Mouse (Mus musculus) urinary bladder, postnatal 36 days (tissue): Measurements from ENCODE around the gene Adap2.
"Not testable (repeated sequence)": the region's sequence is repeated elsewhere in the genome, so short reads cannot be mapped to it uniquely, and the experiment has no call there.

Experiments
- DNase-seq, 2 experiments: peaks; one replicate each; pipeline ENCODE4 v3.0.0; 2022; ENCODE audit warnings: low spot score in 2 of 2, mixed read lengths in 1 of 2

The Adap2 gene

GRCm38 (mm10) chr11:80153857-80154495, at the start of gene Adap2:
TSS of gene Adap2 (plus strand) at chr11:80154105.
- DNase-seq = peak; percentile 91 to 93

- no peak for DNase-seq
These were observed 49.5 kb upstream of the Adap2 start for GRCm38 (mm10) chr11:80104407-80104806.

GRCm38 (mm10) chr11:80116411-80116810, 37.5 kb upstream of the Adap2 start:
- DNase-seq = no peak

- DNase-seq = no peak
These were observed 21.9 kb upstream of the Adap2 start for GRCm38 (mm10) chr11:80132050-80132449.

GRCm38 (mm10) chr11:80134744-80135143, 19.2 kb upstream of the Adap2 start:
- DNase-seq = no peak

GRCm38 (mm10) chr11:80135954-80136683, 17.8 kb upstream of the Adap2 start:
- no peak for DNase-seq

- DNase-seq = no peak
These were observed 17.1 kb upstream of the Adap2 start for GRCm38 (mm10) chr11:80136786-80137185.

GRCm38 (mm10) chr11:80137773-80138172, 16.1 kb upstream of the Adap2 start:
- DNase-seq = no peak

- peak; percentile 78 to 84 for DNase-seq
These were observed 11.9 kb upstream of the Adap2 start, which contains the start of gene Tefm for GRCm38 (mm10) chr11:80141825-80142521. TSS of gene Tefm (minus strand) at chr11:80142175.

- no peak for DNase-seq
These were observed 11.0 kb upstream of the Adap2 start for GRCm38 (mm10) chr11:80142872-80143271.

- no peak for DNase-seq
These were observed 8.1 kb upstream of the Adap2 start for GRCm38 (mm10) chr11:80145787-80146275.

GRCm38 (mm10) chr11:80147748-80148147, 6.2 kb upstream of the Adap2 start:
- no peak for DNase-seq

- no peak for DNase-seq
These were observed 5.6 kb upstream of the Adap2 start for GRCm38 (mm10) chr11:80148313-80148712.

GRCm38 (mm10) chr11:80148974-80149373, 4.9 kb upstream of the Adap2 start:
- not testable (repeated sequence) for DNase-seq

GRCm38 (mm10) chr11:80149412-80150023, 4.4 kb upstream of the Adap2 start:
- DNase-seq = no peak

GRCm38 (mm10) chr11:80150566-80150965, 3.3 kb upstream of the Adap2 start:
- DNase-seq = no peak

GRCm38 (mm10) chr11:80151541-80151940, 2.4 kb upstream of the Adap2 start:
- no peak for DNase-seq

GRCm38 (mm10) chr11:80152376-80152775, 1.5 kb upstream of the Adap2 start:
- no peak for DNase-seq

- DNase-seq = no peak
These were observed 596 bp downstream of the Adap2 start for GRCm38 (mm10) chr11:80154501-80154900.

- no peak for DNase-seq
These were observed 1.6 kb downstream of the Adap2 start for GRCm38 (mm10) chr11:80155541-80155940.

- no peak for DNase-seq
These were observed 2.1 kb downstream of the Adap2 start for GRCm38 (mm10) chr11:80155961-80156360.

- DNase-seq = no peak
These were observed 2.9 kb downstream of the Adap2 start for GRCm38 (mm10) chr11:80156841-80157240.
